Mouse (Mus musculus) megakaryocyte progenitor cell, adult 5-6 weeks (primary cell): ENCODE data around the gene Gimap8. TPM values are rescaled to one million over a fixed set of nuclear protein-coding genes. Genes with fewer than 3 reads are reported as not detected.
"Not testable (repeated sequence)": the region's sequence is repeated elsewhere in the genome, so short reads cannot be mapped to it uniquely, and the experiment has no call there.

ENCODE experiments used
- ATAC-seq: replicated peaks from 2 replicates; pipeline ENCODE4 v1.8.0; 2016; ENCODE audit warnings: mild to moderate bottlenecking, moderate TSS enrichment, inconsistent platforms; ENCODE audit not compliant: poor library complexity
- total RNA-seq, 2 experiments: library from RNA; stranded (forward) in 1 of 2; stranded (reverse) in 1 of 2; fragments of 157-497, 149-512 nt in 1 of 2; fragments of 200-1000 nt in 1 of 2; gene quantifications; 2 replicates each; pipeline versions ENCODE4 v1.2.3 to v1.2.4; 2015 to 2017

The Gimap8 gene
- total RNA-seq (2015) (0.27 and 1.1 TPM in 2 replicates), total RNA-seq (2017) (0.50 and 2.0 TPM in 2 replicates)

DNA sequence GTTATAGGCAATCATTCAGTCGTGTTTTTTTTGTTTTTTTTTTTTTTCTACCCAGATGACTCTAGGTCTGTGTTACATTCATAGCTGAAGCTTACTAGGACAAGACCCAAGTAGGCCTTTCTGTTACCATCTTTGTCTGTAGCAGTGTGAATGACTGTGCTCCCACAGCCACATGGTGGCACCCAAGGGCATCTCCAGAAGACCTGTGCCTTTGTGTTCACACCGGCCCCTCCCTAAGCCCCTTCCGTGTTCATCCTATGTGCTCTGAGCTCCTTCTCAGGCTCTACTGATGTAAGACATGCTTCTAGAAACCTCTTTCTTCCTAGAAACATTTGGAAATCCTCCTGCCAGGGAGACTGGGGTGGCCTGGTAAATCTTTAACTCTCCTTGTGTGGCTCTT is at the start of gene Gimap8:
Gene Gimap8 (plus strand): TSS at position 240 of the 400 bp plus-strand sequence.
- ATAC-seq = peak; percentile 91

DNA sequence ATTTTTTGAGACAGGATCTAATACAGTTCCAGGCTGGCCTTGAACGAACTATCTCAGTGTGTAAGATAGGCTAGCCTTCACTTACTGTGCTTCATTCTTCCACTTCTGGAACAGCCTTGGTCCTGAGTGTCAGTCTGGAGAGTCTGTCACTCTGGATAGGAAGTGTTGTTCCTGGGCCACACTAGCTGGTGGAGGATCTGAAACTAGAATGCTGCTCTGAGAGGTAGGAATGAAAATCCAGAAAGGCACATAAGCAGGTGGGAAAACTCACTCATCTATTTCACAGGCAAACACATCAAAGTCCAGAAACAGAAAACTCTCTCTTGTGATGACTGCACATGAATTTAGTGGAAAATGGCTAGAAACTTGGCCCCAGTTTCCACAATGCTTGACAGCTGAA is 46.4 kb upstream of the Gimap8 start:
- ATAC-seq = no peak

DNA sequence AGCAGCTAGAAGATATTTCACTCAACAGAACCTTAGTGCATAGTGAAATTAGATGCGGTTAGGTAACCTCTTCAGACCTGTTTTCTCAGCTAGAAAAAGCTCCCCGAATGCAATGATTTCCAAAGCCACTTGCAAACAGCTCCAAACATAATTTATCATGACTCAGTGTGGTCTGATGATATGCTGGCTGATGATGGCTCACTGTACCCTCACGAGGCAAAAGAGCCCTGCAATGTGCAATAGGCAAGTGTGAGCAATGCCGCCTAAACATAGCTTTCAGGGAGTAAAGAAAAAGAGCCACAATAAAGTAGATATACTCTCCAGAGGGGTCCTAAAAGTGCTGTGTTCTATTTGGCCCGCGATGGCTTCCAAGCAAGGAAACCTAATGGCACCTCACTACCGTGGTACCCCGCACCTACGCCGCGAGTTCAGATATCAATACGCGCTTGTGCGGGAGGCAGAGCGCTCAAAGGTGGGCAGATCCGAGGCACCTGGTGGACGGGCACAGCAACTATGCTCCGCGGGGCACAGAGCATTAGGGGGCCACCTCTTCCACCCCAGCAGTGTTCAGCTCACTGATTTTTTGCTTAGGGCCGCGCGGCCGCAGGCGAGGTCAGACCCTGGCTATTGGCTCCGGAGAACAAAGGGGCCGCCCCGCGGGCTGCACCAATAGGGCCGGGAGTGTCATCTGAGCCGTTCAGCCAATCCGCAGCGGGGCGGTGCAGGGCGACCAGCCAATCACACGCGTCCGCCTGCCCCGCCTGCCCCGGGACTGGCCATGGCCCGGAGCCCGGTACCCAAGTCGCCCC is 45.6 kb upstream of the Gimap8 start, which contains the start of gene Zfp775:
Gene Zfp775 (plus strand): TSS at position 793 of the 809 bp plus-strand sequence.
- ATAC-seq = peak; percentile 98

DNA sequence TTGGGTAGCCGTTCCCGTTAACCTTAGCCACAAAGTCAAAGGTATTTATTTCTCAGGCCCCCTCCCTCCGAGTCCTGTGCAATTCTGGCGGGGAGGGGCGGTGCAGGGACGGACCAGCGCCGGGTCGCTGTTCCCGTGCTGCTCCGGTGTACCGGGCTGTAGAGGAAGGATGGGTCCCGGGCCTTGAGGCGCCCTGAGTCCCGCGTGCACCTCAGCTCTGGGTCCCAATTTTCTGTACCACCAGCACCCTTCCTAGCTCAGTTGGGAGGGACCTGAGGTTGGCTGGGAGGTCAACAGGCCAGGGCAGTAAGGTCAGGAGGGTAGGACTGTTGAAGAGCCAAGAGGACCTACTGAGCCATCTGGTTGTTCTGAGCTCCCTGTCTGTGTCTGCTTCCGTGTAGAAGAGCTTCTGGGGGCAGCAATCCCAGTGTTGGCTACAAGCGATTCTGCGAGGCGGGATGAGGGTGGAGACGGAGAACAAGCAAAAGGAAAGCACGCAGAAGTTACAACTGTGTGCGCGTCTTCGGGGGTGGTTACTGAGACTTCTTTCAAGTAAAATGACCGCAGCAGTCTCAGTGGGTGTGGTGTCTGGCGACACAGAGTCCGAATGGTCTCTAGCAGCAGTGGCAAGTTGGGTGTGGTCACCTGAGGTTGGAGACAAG is 44.8 kb upstream of the Gimap8 start:
- peak; percentile 32 for ATAC-seq

DNA sequence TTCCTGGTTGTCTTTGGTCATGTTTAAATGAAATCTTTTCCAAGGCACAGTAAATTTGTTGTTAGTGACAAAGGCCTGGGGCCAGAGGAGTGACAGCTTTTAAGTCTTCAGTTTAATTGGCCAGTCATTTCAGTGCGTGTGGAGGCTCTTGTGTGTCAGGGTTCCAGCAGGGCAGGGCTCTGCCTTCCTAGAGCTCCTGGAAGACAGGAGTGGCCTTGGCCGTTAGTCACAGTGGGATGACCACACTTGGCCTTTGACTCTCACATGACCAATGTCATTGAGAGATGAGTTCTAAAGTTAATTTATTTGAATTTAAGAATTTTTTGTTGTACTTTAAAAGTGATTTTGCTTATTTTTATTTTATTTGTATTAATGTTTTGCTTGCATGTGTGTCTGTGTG is 38.9 kb upstream of the Gimap8 start:
- no peak for ATAC-seq

DNA sequence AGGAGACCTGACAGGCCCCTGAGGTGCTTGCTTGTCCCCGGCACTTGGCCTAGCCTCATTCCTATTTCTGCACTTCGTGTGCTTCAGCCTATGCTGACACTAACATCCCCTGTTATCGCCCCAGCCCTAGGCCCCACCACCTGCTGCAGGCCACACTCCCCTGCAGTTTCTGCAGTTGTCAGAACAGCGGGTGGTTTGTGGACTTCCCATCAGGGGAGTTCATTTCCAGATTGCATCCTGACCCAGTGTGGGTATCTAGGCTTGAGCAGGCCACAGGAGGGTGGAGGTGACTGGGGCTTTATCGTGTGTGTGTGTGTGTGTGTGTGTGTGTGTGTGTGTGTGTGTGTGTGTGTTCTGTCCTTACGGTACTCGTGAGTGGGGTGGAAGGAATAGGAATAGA is 37.5 kb upstream of the Gimap8 start:
- ATAC-seq = peak; percentile 44

DNA sequence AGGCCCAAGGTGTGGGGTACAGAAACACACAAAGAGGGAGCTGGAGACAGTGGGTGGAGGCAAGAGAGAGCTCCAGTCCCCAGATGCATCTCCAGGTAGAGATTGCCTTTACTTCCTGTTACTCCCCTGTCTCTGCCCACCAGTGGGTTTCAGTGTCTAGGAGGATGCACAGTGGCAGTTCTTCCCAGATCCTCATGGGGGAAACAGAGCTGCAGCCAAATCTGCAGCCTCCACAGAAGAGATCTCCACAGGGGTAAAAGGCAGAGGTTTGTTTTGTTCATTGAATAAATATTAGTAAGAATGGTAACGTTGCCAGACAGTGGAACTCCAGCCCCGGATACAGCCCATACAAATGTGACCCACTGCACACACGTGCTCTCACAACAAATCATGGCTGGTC is 36.4 kb upstream of the Gimap8 start:
- no peak for ATAC-seq

DNA sequence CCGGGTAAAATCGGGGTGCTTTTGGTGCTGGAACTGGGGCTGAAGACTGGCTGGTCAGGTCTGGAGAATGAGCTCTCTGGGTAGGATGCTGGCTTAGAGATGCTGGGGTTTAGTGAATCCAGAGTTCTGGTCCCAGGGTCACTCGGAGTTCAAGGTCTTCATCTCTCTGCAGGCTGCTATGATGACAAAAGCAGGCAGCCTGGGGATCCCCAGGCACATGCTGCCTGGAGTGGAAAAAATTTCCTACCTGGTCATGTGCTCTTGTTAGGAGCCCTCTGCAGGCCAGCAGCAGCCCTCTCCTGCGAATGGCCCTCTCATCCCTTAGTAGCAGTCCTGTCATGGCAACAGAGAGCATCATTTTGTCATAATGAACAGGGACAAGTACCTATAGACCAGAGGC is 33.6 kb upstream of the Gimap8 start:
- no peak for ATAC-seq

DNA sequence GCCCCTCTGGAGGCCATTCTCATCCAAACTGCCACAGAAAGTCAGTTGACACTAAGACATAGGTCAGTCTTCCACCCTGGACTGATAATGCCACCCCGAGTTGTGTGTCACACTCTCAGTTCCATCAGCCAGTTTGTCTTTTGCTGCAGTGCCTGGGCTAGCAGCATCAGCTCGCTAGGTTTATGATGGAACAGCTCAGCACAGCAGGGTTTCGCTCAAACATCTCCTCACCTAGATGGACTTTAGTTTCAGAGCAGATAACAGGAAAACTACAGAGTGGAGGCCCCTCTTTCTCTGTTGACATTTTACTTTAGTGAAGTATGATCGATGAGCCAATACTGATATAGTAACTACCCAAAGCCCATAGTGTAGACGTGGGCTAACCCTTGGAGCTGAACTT is 32.3 kb upstream of the Gimap8 start:
- no peak for ATAC-seq

DNA sequence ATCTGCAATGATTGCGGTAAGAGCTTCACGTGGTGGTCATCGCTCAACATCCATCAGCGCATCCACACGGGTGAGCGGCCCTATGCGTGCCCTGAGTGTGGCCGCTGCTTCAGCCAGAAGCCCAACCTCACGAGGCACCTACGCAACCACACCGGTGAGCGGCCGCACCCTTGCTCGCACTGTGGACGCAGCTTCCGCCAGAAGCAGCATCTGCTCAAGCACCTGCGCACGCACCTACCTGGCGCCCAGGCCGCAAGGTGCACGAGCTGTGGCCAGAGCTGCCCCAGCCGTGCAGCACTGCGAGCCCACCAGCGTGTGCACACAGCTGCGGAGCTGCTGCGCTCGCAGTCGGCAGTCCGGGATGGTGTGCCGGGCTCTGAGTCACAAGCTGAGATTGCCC is 27.0 kb upstream of the Gimap8 start:
- no peak for ATAC-seq

DNA sequence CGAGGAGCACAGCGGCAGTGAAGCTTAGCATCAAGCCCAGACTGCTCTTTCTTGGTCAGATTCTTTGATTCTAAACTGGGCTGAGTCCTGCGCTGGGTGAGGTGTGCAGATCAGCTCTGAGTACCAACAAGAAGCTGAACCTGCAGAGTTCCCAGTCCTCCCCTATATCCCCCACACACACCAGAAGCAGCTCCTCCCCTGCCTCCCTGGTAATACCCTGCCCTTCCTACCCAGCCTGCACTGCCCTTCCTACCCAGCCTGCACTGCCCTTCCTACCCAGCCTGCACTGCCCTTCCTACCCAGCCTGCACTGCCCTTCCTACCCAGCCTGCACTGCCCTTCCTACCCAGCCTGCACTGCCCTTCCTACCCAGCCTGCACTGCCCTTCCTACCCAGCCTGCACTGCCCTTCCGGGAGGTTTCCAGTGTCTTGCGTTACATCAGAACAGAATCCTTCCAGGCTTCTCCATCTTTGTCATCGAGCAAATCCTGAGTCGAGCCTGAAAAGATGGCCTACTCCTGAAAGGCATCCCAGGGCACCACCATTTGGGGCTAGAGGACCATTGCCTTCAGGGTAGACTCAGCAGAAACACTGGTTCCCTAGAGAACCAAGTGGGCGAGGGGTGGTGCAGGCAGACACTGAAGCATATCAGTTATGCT is 24.7 kb upstream of the Gimap8 start:
- not testable (repeated sequence) for ATAC-seq

DNA sequence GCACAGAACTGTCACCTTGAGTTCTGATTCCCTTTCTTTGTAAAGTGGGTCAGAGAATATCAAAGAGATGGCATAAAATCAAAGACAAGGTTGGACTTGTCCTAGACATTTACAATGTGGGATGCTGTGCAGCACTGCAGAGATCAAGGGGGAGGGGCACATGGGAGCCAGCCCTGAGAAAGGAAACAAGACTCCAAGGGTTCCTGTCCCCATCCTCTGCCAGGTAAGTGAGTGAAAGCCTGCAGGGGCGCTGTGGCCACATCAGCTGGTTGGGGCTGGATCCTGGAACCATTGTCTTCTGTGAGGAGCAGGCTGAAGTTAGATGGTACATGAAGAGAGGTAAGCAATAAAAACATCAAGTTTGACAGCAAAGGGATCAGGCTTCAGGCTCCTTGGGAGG is 23.6 kb upstream of the Gimap8 start:
- ATAC-seq = no peak

DNA sequence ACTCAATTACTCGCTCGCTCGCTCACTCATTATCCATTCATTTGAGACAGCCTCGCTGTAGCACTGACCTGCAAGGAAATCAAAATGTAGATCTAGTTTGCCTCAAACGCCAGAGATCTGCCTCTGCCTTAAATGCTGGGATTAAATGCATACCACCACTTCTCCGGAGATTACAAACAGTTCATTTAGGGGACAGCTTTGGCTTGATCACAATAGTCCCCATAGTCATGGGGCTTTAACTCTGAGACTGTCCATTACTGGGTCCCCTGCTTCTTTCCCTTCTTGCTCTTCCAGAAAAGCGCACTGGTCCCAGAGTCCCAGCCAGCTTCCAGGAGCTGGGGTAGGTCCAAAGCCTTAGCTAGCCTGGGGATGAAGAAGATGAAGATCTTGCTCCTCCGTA is 20.6 kb upstream of the Gimap8 start, which contains the start of gene AI854703:
Gene AI854703 (plus strand): TSS at position 301 of the 400 bp plus-strand sequence.
- ATAC-seq = no peak

DNA sequence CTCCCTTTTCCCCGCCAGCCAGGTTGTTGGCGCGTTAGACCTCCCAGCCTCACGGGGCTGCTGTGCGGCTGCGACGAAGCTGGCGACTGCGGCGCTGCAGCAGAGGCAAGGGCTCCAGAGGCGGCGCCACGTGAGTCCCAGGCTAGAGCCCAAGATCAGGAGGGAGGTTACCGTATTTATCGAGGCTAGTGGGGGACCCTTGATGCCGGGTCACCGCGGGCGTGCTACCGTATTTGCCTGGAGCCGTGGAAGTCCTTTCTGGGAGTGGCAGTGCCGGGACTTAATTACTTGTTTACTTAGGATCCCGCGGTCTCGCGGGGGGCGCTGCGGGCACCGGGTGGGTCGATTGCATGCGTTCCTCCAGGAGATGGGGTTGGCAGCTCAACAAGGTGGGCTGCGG is 20.1 kb upstream of the Gimap8 start:
- ATAC-seq = peak; percentile 83

DNA sequence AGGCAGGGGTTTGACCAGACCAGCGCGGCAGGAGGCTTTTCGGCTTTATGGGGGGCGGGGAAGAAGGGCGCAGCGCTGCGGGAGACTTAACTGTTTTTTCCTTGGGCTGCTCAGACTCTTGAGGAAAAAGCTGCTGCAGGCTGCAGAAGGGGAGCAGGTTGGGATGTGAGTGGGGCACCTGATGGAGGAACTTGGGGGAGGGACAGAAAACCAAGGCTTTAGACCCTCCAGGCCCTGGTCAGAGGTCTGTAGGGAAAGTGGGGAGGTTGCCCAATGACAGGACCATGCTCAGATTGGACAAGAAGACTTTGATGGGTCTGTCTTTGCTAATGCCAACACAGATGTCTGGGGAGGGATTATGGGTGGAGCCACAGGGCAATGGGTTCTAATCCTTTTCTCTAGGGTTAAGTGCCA is 19.5 kb upstream of the Gimap8 start:
- ATAC-seq = no peak

DNA sequence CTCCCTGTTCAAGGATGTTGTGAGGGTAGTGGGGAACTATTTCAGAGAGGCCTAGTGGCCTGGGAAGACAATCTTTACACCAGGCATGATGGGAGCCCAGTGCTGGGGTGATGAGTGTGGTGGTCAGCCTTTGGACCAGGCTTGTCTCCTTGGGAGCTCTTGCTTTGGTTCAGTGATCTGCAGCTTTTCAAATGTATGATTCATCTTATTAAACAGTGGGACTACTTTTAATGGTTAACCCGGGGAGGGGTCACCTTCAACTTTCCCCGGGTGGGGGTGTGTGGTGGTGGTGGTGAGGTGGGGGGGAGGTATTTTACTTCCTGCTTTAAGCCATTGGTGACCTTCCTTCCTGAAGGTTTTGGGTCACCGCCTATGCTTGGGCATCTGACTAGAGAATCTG is 18.7 kb upstream of the Gimap8 start:
- no peak for ATAC-seq

DNA sequence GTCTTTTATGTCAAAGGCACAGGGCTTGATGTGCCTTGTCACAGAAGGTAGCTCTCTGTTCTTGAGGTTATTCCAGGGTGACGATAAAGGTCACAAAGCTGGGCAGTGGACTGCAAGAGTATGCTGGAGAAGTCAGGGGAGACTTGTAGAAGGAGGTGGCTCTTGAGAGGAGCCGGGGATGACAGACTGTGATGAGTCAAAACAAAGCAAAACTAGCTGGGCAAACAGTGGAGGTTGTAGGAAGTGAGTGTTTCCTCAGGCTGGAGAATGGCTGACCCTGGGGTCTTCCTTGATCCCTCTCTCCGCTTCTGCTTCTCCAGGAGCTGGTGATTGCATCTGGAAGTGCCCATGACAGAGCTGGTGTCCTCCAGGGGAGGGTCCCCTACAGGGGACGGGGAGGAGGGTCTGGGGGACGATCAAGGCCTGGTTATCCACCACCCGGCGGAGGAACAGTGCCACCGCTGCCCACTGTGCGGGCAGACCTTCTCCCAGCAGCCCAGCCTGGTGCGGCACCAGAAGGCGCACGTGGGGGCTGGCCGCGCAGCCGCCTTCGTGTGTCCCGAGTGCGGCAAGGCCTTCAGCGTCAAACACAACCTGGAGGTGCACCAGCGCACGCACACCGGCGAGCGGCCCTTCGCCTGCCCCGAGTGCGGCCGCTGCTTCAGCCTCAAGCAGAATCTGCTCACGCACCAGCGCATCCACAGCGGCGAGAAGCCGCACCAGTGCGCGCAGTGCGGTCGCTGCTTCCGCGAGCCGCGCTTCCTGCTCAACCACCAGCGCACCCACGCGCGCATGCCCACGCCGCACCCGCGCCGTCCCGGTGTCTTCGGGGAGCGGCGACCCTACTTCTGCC is 18.0 kb upstream of the Gimap8 start:
- ATAC-seq = peak; percentile 30; the same call in 1 of the 2 replicates

DNA sequence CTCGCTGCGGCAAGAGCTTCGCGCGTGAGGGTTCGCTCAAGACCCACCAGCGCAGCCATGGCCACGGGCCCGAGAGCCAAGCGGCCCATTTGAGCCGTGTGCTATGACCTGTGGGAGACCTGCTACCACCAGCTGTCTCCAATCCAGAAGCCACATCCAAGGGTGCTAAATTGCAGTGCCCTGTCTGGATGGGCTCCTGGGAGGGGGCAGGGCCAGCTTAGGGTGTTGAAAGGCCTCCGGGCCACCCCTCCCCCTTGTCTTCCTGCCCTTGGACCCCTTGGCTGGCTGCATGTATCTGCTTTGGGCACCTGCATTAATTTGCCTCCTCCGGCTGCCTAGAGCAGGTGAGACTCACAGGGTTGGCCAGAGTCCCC is 17.4 kb upstream of the Gimap8 start:
- ATAC-seq = peak; percentile 3; the same call in 1 of the 2 replicates

DNA sequence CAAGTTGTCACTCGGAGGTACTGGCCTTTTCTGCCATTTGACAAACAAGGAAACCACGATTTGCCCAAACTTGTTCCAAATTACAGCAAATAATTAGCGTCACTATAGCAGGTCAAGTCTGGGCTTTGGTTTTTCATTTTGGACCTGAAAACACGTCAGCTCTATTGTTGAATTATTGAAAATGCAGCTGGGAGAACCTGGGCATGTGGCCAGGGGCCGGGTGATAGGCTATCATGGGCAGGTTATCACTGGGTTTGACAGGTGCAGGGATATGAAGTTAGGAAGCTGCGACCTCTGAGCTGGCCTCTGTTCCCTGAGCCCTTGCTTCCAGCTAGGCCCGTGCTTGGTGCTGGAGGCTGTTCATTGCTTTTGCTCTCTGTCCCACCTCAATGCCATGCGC is 16.2 kb upstream of the Gimap8 start:
- no peak for ATAC-seq

DNA sequence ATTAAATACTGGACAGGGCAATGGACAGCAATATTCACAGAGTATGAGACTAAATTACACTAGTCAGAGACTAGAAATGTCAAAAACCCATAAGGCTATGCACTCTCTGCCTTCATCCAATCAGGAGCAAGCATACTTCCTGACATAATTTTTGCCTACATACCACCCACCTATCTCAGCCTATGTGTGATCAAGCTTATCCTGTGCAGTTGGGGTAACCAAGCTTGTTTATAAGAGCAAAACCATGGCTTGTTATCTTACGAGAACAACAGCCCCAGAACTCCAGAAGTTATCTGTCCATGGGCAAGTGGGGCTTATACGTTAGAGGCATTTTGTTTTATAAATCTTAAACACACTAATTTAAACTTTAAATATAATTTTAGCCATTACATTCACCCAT is 11.9 kb upstream of the Gimap8 start:
- peak; percentile 95 for ATAC-seq

DNA sequence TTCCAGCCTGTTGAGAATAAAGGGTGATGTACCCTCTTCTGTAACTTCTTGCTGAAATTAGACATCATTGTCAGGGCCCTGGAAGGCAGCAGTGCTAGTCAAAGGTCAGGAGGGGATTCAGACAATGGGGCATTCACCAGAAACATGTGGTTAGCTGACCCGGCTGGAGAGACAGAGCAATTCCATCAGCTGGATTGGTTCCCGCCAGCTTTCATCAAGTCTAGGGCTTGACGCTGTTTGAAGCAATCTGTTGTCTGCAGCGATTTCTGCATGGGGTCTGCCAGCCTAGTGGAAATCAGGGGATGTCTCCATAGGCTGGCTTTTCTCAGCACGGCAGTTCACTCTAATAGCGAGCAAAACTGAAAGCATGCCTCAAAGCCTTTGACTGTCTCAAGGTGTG is 10.5 kb upstream of the Gimap8 start:
- no peak for ATAC-seq
